Mouse (Mus musculus): Measurements from ENCODE around the gene Six1. TPM values are rescaled to one million over a fixed set of nuclear protein-coding genes. Genes with fewer than 3 reads are reported as not detected.
"Not testable (repeated sequence)": the region's sequence is repeated elsewhere in the genome, so short reads cannot be mapped to it uniquely, and the experiment has no call there.

Six1 gene
- total RNA-seq (2014; fragmentation: Nextera tagmentation) (not detected in 2 replicates), total RNA-seq (2017) (not detected in 2 replicates)

DNA sequence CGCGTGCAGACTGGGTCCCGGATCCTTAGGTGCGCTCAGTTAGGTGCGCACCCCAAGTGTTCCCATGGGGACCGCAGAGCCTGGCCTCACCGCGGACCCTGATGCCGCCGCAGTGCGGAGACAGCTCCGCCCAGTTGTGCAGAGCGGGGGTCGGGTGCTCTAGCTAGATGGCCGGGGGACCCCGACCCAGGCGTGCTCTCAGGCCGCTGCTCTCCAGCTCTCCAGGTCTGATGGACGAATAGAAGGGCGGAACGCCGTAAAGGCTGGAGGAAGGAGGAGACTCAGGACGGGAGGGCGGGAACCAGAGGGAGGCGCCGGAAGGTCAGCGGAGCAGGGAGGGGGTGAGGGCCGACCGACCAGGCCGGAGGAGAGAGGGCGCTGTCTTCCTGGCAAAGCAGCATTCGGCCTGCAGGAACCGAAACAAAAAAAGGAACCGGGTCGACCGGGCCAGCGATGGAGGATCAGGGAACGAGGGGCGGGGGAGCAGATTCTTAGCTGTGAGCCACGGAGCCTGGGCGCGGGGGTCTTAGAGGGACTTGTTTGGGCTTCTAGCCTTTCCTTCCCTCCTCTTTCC lies at the start of gene Six1:
TSS of gene Six1 (minus strand) at position 220 of the 574 bp plus-strand sequence.
- peak; percentile 66; the same call in 1 of the 2 replicates for ATAC-seq (replicated peaks; ENCODE audit: low FRiP score, low TSS enrichment, poor library complexity, severe bottlenecking)

DNA sequence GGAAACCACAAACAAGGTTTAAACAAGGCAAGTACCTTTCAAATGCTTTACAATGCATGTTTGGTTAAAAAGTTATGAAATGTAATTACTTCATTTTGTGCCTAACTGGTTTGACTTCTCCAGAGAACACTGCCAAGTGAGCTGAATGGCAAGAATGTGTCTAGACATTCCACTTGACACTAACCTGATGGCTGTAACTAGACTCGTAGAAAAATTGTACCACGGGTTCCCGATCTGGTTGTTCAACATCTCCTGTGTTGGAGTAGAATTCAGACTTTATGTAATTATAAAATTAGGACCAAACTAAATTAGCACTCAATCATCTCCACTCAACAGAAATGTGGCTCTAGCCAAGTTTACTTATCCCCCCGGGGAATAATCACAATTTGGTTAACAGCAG lies 44.9 kb upstream of the Six1 start:
- no peak for ATAC-seq (replicated peaks; ENCODE audit: low FRiP score, low TSS enrichment, poor library complexity, severe bottlenecking)

DNA sequence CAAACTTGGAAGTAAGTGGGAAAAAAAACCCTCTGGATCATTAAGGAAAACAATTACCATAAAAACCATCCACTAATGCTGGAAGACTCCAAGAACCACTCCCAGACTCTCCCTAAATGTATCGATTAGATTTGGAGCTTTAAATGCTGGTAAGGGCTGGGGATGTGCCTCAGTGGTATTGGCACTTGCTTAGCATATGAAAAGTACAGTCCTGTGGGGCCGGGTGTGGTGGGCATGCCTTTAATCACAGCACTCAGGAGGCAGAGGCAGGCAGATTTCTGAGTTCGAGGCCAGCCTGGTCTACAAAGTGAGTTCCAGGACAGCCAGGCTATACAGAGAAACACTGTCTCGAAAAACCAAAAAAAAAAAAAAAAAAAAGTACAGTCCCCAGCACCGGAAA lies 42.5 kb upstream of the Six1 start:
- not testable (repeated sequence) for ATAC-seq (replicated peaks; ENCODE audit: low FRiP score, low TSS enrichment, poor library complexity, severe bottlenecking)

DNA sequence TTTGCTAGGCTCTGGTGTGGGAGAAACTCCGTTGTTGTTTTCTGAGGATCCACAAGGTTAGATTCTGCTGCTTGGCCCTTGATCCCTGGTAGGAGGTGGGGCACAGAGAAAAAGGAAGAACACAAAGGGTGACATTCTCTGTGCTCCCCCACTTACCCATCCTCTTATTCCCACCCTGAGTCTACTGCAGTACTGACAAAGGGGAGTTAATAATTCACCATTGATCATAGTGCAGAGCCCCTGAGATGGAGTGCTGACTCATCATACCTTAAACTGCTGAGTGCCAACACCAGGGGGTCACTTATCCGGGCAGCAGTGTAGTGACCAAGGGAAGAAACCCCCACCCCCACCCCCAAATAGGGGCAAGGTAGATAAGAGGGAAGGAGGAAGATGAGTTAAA lies 40.9 kb upstream of the Six1 start:
- no peak for ATAC-seq (replicated peaks; ENCODE audit: low FRiP score, low TSS enrichment, poor library complexity, severe bottlenecking)

DNA sequence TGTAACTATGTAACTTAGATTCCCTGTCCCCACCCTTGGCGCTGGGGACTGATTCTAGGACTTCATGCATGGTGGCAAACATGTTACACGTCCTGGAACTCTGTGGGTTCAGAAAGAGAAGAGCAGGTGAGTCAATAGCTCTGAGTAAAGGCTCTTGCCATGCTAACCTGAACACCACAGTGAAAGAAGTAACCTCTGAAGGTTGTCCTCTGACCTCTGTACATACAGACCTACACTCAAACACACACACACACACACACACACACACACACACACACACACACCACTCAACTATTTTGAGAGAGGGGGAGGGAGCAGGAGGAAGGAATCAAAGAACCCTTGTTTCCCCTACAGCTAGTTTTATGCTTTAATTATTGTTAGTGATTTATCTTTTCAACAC lies 40.5 kb upstream of the Six1 start:
- no peak for ATAC-seq (replicated peaks; ENCODE audit: low FRiP score, low TSS enrichment, poor library complexity, severe bottlenecking)

DNA sequence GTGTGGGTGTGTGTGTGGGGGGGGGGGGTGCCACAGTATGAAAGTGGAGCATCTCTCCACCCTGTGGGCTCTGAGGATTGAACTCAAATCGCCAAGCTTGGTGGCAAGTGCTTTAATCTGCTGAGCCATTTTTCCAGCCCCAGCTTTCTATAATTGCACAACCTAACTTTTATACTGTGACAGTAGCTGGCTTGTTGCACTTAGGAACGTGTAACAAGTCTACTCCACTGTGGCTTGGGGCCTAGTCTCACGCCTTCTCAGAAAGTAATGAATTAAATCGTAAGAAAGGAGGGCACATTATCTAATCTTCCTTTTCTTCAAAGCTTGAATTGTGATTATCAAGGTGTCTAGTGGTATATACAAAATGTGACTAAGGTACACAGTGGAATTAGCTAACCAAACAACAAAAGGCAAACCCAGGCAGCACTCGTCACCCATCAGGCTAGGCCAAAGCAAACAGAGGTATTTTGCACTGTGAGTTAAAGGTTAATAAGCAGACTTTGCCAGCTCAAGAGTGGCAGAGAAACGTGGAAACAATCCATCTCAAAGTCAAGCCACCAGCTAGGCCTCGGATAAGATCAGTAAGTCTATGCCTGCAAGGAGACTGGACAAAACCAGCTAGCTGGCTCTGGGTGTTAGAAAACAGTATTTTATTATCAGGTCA lies 37.1 kb upstream of the Six1 start:
- ATAC-seq (replicated peaks; ENCODE audit: low FRiP score, low TSS enrichment, poor library complexity, severe bottlenecking): no peak

DNA sequence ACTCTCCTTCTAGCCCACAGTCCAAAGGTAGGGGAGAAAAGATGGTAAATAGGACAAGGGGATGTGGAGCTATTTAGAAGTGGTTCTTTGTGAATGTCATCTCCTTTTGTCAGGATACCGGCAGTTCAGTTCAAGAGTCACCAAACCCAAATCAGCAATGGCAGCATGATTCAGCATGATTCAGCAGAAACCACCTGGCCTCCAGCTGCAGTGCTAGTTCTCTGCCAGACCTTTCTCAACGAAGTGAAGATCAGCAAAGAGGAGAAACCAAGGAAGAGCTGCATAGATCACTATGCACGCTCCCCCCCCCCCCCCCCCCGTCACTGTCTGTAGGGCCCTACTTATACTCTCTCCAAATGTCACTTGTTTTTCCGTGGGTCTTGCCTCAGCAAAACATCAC lies 35.2 kb upstream of the Six1 start:
- ATAC-seq (replicated peaks; ENCODE audit: low FRiP score, low TSS enrichment, poor library complexity, severe bottlenecking): peak; percentile 74; the same call in 1 of the 2 replicates

DNA sequence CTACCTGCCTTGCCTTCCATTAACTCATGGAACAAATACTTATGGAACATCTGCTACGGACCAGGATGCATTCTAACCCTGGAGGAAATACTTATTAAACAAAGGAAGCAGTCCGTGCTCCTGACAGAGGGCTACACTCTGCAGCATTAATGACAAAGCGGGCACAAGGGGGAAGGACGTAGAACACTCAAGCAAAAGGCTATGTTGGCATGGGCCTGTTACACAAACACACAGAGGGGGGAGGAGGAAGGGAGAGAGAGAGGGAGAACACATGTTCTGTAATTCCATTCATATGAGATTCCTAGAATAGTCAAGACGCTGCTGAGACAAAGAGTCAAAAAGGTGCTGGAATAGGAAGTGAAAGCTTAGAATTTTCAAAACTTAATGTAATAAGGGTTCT lies 34.8 kb upstream of the Six1 start:
- ATAC-seq (replicated peaks; ENCODE audit: low FRiP score, low TSS enrichment, poor library complexity, severe bottlenecking): no peak

DNA sequence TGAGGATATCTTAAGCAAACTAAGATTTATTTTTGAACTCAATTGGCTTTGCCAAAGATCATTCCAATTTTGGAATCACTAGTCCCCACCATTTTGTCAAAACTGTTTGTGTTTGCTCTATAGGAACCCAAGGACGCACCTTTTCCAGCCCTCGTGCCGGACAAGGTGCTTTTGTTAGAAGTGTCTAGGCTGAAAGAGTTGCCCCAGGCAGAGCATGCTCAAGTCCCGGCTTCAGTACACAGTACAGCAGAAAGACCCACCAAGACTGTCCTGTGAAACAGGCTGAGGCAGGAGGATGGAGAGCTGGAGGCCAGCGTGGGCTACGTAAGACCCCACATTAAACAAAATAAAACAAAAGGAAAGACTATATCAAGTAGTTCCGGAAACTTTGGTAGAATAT lies 33.4 kb upstream of the Six1 start:
- ATAC-seq (replicated peaks; ENCODE audit: low FRiP score, low TSS enrichment, poor library complexity, severe bottlenecking): no peak

DNA sequence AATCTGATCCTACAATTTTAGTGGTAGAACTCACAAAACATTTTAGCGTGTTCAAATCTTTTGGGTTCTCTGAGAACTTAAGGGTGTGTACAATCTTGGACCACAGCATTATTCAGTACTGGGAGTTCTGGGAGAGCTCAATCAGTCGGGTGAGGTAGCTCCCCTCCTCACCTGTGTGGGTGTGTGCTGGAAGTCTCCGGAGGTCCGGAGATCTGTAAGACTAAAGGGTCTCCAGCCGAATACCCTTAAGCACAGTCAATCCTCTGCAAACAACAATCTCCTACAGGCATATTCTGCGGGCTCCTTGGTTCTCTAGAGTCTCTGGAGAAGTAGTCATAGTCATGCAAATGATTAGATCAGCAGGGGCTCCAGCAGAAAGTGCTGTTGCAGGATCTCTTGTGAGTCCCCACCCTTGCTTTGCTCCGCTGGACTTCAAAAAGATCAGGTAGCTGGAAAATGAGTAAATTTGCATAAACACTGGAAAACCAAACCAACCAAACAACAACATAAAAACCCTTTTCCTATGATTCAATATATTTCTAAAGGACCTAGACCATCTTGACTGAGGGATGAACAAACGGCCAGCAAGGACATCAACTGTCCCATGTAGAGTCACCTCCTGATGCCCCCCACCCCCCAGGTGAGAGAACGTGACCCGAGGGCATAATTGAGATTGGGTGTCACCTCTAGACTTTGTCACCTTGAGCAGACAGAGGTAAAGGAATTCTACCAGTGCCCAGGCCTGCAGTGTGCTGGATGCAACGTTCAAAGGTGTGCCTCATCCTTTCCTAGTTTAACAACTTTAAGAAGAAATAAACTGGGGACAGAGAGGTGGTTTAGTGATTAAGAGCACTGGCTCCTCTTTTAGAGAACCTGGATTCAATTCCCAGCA lies 32.3 kb upstream of the Six1 start:
- ATAC-seq (replicated peaks; ENCODE audit: low FRiP score, low TSS enrichment, poor library complexity, severe bottlenecking): no peak

DNA sequence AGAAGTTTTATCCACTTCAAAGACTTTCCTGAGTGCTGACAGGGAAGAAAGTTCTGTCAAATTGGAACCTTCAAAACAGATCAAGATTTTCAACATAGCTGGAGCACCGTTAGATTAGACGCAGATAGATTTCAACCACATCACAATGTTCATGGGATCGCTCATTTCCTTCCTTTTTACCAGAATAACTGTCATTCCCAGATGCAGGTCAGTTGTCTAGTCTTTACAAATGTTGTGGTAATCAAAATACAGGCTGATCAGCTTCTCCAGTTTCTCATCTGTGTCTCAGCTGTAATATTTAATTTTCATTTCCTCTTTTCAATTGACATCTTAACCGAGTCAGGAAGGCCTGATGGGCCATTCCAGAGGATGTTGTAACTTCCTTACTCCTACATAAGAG lies 30.1 kb upstream of the Six1 start:
- no peak for ATAC-seq (replicated peaks; ENCODE audit: low FRiP score, low TSS enrichment, poor library complexity, severe bottlenecking)

DNA sequence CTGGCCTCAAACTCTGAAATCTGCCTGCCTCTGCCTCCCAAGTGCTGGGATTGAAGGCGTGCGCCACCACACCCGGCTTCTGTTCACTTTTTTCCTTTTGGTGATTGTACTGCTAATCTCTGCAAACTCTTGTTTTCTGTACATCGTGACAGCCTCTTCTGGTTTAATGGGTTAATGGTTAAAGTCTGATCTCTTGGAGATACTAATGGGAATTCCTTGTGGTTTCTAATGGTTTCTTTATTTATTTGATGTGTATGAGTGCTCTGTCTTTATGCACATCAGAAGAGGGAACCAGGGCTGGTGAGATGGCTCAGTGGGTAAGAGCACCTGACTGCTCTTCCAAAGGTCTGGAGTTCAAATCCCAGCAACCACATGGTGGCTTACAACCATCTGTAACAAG lies 28.1 kb upstream of the Six1 start:
- not testable (repeated sequence) for ATAC-seq (replicated peaks; ENCODE audit: low FRiP score, low TSS enrichment, poor library complexity, severe bottlenecking)

DNA sequence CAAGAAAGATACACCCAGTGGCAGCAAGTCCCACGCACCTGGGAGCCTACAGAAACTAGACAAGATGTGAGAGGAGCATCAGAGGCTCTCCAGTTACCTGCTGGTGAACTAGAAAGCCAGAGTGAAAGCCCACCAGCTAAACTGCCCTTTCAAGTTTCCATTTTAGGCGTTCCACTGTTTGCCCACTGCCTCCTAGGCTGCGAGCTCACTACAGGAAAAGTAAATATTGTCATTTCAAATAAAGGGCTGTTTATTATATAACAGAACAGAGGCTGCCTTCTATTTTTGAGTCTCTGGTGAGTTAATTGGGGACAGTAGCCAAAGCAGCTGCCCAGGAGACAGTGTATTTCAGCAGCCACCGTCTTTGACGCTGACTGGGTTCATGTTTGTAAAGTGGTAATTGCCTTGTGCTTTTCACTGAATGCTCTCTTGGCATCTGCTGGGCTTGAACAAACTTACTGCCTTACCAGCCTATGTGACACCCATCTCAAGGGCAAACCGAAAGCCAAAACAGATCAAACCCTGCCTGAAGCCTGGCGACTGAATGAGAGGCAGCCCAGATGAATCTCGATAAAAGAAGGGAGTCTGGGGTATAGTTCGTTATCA lies 7.2 kb upstream of the Six1 start:
- no peak for ATAC-seq (replicated peaks; ENCODE audit: low FRiP score, low TSS enrichment, poor library complexity, severe bottlenecking)

DNA sequence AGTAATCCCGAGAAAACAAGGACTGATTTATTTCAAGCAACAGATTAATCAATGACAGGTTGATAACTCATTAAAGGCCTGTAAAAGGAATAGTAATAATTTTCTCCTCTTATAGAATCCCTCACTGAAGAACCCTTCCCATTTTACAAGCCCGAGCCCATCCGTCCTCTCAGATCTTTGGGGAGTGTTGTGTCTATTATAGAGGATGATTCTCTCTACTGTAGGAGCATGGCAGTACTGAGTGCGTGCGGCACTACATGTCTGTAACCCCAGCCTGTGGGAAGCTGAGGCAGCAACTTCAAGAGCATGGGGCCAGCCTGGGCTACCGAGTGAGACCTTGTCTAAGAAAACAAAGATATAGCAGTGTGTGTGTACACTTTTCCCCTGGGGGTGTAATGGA lies 3.8 kb upstream of the Six1 start:
- no peak for ATAC-seq (replicated peaks; ENCODE audit: low FRiP score, low TSS enrichment, poor library complexity, severe bottlenecking)

DNA sequence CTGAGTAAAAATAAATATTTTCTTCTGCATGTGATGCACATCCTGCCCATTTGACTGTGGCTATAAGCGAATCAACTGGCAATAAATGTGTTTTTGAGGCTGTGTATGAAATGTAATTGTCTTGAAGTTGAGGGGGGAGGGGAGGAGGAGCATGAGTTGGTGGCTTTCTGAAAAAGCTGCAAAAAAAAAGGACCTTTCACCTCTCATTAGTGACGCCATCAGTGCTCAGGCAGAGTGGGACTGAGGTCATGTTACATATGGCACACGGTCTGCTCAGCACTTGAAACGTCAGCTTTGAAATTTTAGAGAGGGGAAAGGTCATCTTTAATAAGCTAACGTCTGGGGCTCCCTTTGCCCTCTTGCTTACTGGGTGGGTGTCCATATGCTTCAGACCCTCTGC lies 1.8 kb upstream of the Six1 start:
- no peak for ATAC-seq (replicated peaks; ENCODE audit: low FRiP score, low TSS enrichment, poor library complexity, severe bottlenecking)

DNA sequence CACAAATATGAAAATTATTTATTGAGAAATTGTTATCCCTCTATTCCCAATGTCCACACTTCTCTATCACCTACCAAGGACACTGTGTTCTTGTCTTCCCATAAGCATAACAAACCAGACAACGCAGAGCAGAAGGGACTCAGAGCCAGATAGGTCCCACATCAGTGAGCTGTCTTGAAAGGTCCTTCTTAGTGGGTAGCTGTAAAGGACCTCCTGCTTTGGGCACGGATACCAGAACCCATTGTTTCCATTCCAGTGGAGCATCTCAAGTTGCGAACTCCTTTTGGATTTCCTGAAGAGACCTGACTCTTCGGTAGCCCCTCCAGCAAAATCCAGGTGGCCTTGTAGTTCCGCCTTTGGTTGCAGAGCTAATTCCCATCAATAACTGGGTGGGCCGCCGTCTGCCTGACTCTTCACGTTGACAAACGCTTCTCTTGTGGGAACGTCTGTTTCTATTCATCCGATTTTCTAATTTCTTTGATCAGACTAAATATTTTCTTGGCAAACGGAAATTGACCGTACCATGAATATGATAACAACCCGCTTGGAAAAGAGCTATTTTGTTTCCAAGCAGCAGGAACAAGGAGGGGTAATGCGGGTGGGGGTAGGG lies 994 bp upstream of the Six1 start:
- no peak for ATAC-seq (replicated peaks; ENCODE audit: low FRiP score, low TSS enrichment, poor library complexity, severe bottlenecking)

DNA sequence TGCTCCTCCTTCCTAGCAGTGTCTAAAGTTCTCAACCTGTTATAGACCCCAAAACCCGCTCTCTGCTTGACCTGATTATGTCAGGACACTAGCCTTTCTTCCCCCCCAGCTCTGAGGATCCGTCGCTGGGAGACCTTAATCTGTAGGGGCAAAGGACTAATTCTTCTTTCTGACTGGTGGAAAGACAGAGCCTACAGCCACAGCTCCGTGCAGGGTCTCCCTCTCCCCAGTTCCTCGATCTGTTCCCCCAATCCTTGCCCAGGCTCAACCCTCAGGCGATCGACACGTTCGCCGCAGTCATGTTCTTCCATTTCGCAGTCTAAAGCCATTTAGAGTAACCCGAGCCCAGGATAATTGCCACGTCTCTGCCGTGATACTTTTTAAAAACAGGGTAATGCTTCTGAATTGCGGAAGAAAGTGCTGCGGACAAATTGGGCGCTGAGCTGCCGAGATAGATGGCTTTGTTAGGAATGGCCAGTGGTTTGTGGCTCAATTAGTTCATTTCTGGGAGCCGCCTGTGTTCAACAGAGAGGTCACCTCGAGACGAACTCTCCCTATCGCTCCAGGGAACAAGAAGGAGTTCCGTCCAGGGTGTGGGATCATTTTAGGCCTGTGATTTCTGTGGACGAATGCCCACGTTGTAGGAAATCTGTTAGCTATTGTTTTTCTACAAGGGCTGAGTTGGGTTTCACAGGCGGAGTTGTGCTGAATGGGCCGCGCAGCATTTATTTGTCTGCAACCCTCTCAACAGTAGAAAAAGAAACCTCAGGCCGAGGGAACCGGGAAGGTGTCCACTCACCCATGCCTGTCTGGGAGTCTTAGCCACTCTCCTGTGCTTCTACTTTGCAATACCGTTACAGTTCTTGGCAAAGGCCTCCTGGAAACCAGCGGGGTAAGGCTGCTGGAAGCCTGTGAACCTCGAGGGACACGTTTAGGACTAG lies 766 bp downstream of the Six1 start:
- no peak for ATAC-seq (replicated peaks; ENCODE audit: low FRiP score, low TSS enrichment, poor library complexity, severe bottlenecking)

DNA sequence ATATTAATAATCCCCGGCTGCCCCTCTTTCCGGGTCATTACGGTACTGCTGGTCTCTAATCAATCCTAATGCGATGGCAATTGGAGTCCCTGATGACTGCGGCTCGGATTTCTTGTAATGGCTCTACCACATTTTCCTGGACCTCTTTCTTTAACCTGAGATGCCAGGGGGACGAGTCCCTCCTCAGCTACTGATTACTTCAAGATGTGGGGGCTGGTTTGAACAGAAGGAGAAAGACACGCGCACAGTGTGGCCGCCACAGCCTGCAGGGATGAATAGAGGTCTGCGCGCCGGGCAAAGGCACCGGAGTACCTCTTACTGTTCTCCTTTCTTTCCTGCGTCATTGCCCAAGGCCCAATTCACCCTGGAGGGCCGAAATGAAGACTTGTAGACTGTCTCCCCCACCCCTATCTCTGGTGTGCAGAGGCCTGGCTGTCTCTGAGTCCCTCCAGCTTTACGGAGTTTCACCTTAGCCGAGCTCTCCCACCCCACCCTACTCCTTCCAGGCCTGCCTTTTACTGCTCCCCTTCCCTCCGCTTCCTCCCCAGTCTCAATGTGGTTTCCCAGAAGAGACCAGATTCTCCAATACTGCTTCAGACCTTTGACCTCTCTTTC lies 1.5 kb downstream of the Six1 start:
- ATAC-seq (replicated peaks; ENCODE audit: low FRiP score, low TSS enrichment, poor library complexity, severe bottlenecking): no peak

Data from megakaryocyte-erythroid progenitor cell, adult 5-6 weeks (primary cell).